Mouse (Mus musculus): ENCODE measurements at regions not wholly inside any gene's neighbourhood (a gene's known extent, or its start where the extent isn't known, plus 50 kb on each side); places are given as distances from the start of the nearest gene placed in this dataset.

DNA sequence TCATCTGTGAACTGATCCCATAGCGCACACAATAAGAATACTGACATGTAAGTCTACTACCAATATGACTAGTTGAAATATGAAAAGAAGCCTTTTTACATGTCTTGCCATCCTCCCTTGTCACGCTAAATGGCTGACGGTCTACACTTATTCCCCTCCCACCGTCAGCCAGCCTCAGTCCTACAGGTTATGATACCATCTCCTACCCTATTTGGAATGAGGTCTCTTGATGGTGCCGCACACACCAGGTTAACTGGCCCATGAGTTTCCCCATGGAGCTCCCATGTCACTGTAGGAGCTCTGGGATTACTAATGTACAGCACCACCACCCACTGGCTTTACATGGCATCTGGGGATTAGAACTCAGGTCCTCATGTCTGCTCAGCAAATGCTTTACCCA, 60.0 kb upstream of the Synm start:
- no peak for TF ChIP-seq ZC3H11A (IDR thresholded peaks at IDR 0.05; ENCODE audit: borderline replicate concordance, low read depth, low read length)
- TF ChIP-seq CHD2 (IDR thresholded peaks at IDR 0.05; ENCODE audit: low read depth, low read length), result no peak
- no peak for TF ChIP-seq ZNF384 (IDR thresholded peaks at IDR 0.05; ENCODE audit: low read depth, low read length)
- no peak for TF ChIP-seq MAFK (IDR thresholded peaks at IDR 0.05; ENCODE audit: insufficient read depth, low read depth, low read length)
- no peak for TF ChIP-seq HCFC1 (IDR thresholded peaks at IDR 0.05; ENCODE audit: borderline replicate concordance, insufficient read depth, low read length)

Data from ES-E14 (cell line).